Mouse (Mus musculus): ENCODE results near the gene Ddx51.

The Ddx51 gene

GRCm38 (mm10) chr5:110659682-110660081, 6.4 kb downstream of the Ddx51 start:
- no peak for DNase-seq (ENCODE audit: low spot score)

- no peak for DNase-seq (ENCODE audit: low spot score)
Measured at GRCm38 (mm10) chr5:110664041-110664440, 10.8 kb downstream of the Ddx51 start.

GRCm38 (mm10) chr5:110664750-110665269, 11.6 kb downstream of the Ddx51 start:
- DNase-seq (ENCODE audit: low spot score), result no peak

GRCm38 (mm10) chr5:110665486-110666121, 12.4 kb downstream of the Ddx51 start:
- DNase-seq (ENCODE audit: low spot score), result no peak

GRCm38 (mm10) chr5:110682041-110682440, 28.8 kb downstream of the Ddx51 start:
- no peak for DNase-seq (ENCODE audit: low spot score)

- no peak for DNase-seq (ENCODE audit: low spot score)
Measured at GRCm38 (mm10) chr5:110698617-110699016, 45.4 kb downstream of the Ddx51 start.

- DNase-seq (ENCODE audit: low spot score), result no peak
Measured at GRCm38 (mm10) chr5:110704004-110704403, 50.8 kb downstream of the Ddx51 start.

- no peak for DNase-seq (ENCODE audit: low spot score)
Measured at GRCm38 (mm10) chr5:110709256-110709655, 56.0 kb downstream of the Ddx51 start.

All from urinary bladder, postnatal 25 days (tissue).